Mouse (Mus musculus) midbrain, embryonic 11.5 days (tissue): ENCODE measurements around the gene Msx1. TPM values are rescaled to one million over a fixed set of nuclear protein-coding genes. Genes with fewer than 3 reads are reported as not detected.
A peak's percentile ranks its signal among the peaks of the same experiment; 100 is the strongest.

Experiments
- ATAC-seq: fragments of 200-750 bp; cut with Nextera tagmentation; 2 replicates; pipeline ENCODE4 v1.8.0; 2017; ENCODE audit warnings: moderate TSS enrichment, moderate library complexity; ENCODE audit not compliant: low FRiP score
- DNase-seq: peaks from one replicate; pipeline ENCODE4 v3.0.0; 2015; ENCODE audit warnings: low spot score; ENCODE audit errors: missing footprints
- H3K27ac ChIP-seq: fragments of 300-500 bp; sonication (generic); 2 replicates; pipeline ENCODE4 v1.5.1; 2014; ENCODE audit warnings: low read depth, low read length
- H3K27me3 ChIP-seq: fragments of 300-500 bp; sonication (generic); 2 replicates; pipeline ENCODE4 v1.6.1; 2014; ENCODE audit warnings: mild to moderate bottlenecking, low read length, moderate library complexity, mixed read lengths; ENCODE audit not compliant: control insufficient read depth, insufficient read depth
- H3K36me3 ChIP-seq: fragments of 300-500 bp; sonication (generic); 2 replicates; pipeline ENCODE4 v1.6.1; 2014; ENCODE audit warnings: mild to moderate bottlenecking, low read length, moderate library complexity, mixed read lengths; ENCODE audit not compliant: control insufficient read depth, insufficient read depth
- H3K4me1 ChIP-seq: fragments of 300-500 bp; sonication (generic); 2 replicates; pipeline ENCODE4 v1.6.1; 2014; ENCODE audit warnings: low read length; ENCODE audit not compliant: control insufficient read depth, insufficient read depth
- H3K4me2 ChIP-seq: fragments of 300-500 bp; sonication (generic); 2 replicates; pipeline ENCODE4 v1.6.1; 2014; ENCODE audit warnings: mild to moderate bottlenecking, moderate library complexity
- H3K4me3 ChIP-seq: fragments of 300-500 bp; sonication (generic); 2 replicates; pipeline ENCODE4 v1.5.1; 2014; ENCODE audit warnings: low read depth, low read length
- H3K9ac ChIP-seq: fragments of 300-500 bp; sonication (generic); 2 replicates; pipeline ENCODE4 v1.6.1; 2014; ENCODE audit warnings: low read length
- H3K9me3 ChIP-seq: fragments of 300-500 bp; sonication (generic); 2 replicates; pipeline ENCODE4 v1.6.1; 2016; ENCODE audit warnings: low read length; ENCODE audit not compliant: control insufficient read depth
- WGBS: fragments of 180-500 bp; shearing (Covaris S2); extraction: QIAGEN DNeasy Blood & Tissue Kit; methylation state at CpG from one replicate; pipeline ENCODE4 v1.1.7; 2014; 5-methylcytosine and 5-hydroxymethylcytosine counted together
- polyA plus RNA-seq: library from polyadenylated mRNA; unstranded; fragments of >200 nt; fragmentation: Nextera tagmentation; extraction: Ambion mirVana; gene quantifications from 2 replicates; pipeline ENCODE4 v1.2.1, GENCODE M21; 2014

Msx1 gene
- polyA plus RNA-seq, 1 experiment from 2014 or later: 104 TPM

GRCm38 (mm10) chr5:37822116-37822707 lies 2.2 kb downstream of the Msx1 start:
- Histone ChIP-seq H3K27me3 (peaks cover 97% of the 10 kb centered on the region), H3K27ac (no peak overlapping the region), H3K4me1 (peaks cover 26% of the 10 kb centered on the region), H3K9me3 (no peaks in the 10 kb centered on the region), H3K9ac (peak overlapping the region; percentile 56; the same call in 1 of the 2 replicates), H3K36me3 (no peaks in the 10 kb centered on the region), H3K4me2 (peak overlapping the region; percentile 82), H3K4me3 (peak overlapping the region; percentile 45)
- DNase-seq: peak; percentile 96
- 2% methylated on average over 11 of the region's 11 CpGs for WGBS
- no peak for ATAC-seq

GRCm38 (mm10) chr5:37821111-37821601 lies 3.2 kb downstream of the Msx1 start:
- no peaks in the 10 kb centered on the region for H3K36me3 ChIP-seq
- H3K4me3 ChIP-seq: peak overlapping the region; percentile 45
- DNase-seq: peak; percentile 96
- peaks cover 97% of the 10 kb centered on the region for H3K27me3 ChIP-seq
- WGBS: under 1% methylated on average over 27 of the region's 27 CpGs
- no peaks in the 10 kb centered on the region for H3K9me3 ChIP-seq
- no peak for ATAC-seq
- peak overlapping the region; percentile 82 for H3K4me2 ChIP-seq
- H3K27ac ChIP-seq: no peak overlapping the region
- no peak overlapping the region for H3K9ac ChIP-seq
- H3K4me1 ChIP-seq: peaks cover 21% of the 10 kb centered on the region

GRCm38 (mm10) chr5:37820689-37821088 lies 3.7 kb downstream of the Msx1 start:
- 12% methylated on average over 8 of the region's 8 CpGs for WGBS
- ATAC-seq (no peak), DNase-seq (no peak)
- H3K9me3 ChIP-seq: no peaks in the 10 kb centered on the region
- peaks cover 16% of the 10 kb centered on the region for H3K4me1 ChIP-seq
- peak overlapping the region; percentile 82; the same call in 1 of the 2 replicates for H3K4me2 ChIP-seq
- H3K9ac ChIP-seq: no peak overlapping the region
- H3K36me3 ChIP-seq: no peaks in the 10 kb centered on the region
- H3K4me3 ChIP-seq: peak overlapping the region; percentile 45
- H3K27ac ChIP-seq: no peak overlapping the region
- H3K27me3 ChIP-seq: peaks cover 97% of the 10 kb centered on the region

GRCm38 (mm10) chr5:37819971-37820370 lies 4.4 kb downstream of the Msx1 start:
- Histone ChIP-seq H3K9me3 (no peaks in the 10 kb centered on the region), H3K4me2 (no peak overlapping the region), H3K4me1 (peaks cover 16% of the 10 kb centered on the region), H3K36me3 (no peaks in the 10 kb centered on the region), H3K4me3 (no peak overlapping the region), H3K9ac (no peak overlapping the region), H3K27me3 (peaks cover 97% of the 10 kb centered on the region), H3K27ac (no peak overlapping the region)
- WGBS: 9% methylated on average over 3 of the region's 3 CpGs
- ATAC-seq (no peak), DNase-seq (peak; percentile 92)

- Histone ChIP-seq H3K27ac (no peak overlapping the region), H3K4me3 (no peak overlapping the region), H3K4me1 (peaks cover 14% of the 10 kb centered on the region), H3K9me3 (no peaks in the 10 kb centered on the region), H3K27me3 (peaks cover 97% of the 10 kb centered on the region), H3K36me3 (no peaks in the 10 kb centered on the region), H3K4me2 (no peak overlapping the region), H3K9ac (no peak overlapping the region)
- DNase-seq (peak; percentile 92), ATAC-seq (no peak)
- WGBS: 12% methylated on average over 5 of the region's 5 CpGs
Measured at GRCm38 (mm10) chr5:37819541-37819940, 4.8 kb downstream of the Msx1 start.

GRCm38 (mm10) chr5:37818533-37819215 lies 5.7 kb downstream of the Msx1 start:
- peak; percentile 97 for DNase-seq
- 2% methylated on average over 25 of the region's 25 CpGs for WGBS
- H3K9me3 ChIP-seq: no peaks in the 10 kb centered on the region
- H3K27ac ChIP-seq: no peak overlapping the region
- H3K4me2 ChIP-seq: no peak overlapping the region; the same call in 1 of the 2 replicates
- no peak overlapping the region for H3K9ac ChIP-seq
- H3K36me3 ChIP-seq: no peaks in the 10 kb centered on the region
- no peak for ATAC-seq
- H3K4me1 ChIP-seq: peaks cover 9% of the 10 kb centered on the region
- no peak overlapping the region for H3K4me3 ChIP-seq
- H3K27me3 ChIP-seq: peaks cover 96% of the 10 kb centered on the region

- Histone ChIP-seq H3K4me1 (peaks cover 4% of the 10 kb centered on the region; the same call in 1 of the 2 replicates), H3K27me3 (peaks cover 88% of the 10 kb centered on the region), H3K9me3 (no peaks in the 10 kb centered on the region), H3K4me3 (peak overlapping the region; percentile 9; the same call in 1 of the 2 replicates), H3K36me3 (no peaks in the 10 kb centered on the region), H3K27ac (no peak overlapping the region), H3K4me2 (no peak overlapping the region; the same call in 1 of the 2 replicates), H3K9ac (no peak overlapping the region)
- ATAC-seq (no peak), DNase-seq (peak; percentile 96)
- WGBS: 2% methylated on average over 34 of the region's 34 CpGs
Measured at GRCm38 (mm10) chr5:37817658-37818532, 6.5 kb downstream of the Msx1 start.

- no peaks in the 10 kb centered on the region for H3K36me3 ChIP-seq
- H3K4me1 ChIP-seq: peaks cover 4% of the 10 kb centered on the region; the same call in 1 of the 2 replicates
- H3K9me3 ChIP-seq: no peaks in the 10 kb centered on the region
- H3K27me3 ChIP-seq: peaks cover 80% of the 10 kb centered on the region
- H3K4me3 ChIP-seq: peak overlapping the region; percentile 9; the same call in 1 of the 2 replicates
- WGBS: under 1% methylated on average over 46 of the region's 46 CpGs
- no peak overlapping the region for H3K27ac ChIP-seq
- DNase-seq (peak; percentile 96), ATAC-seq (peak; percentile 80)
- peak overlapping the region; percentile 41 for H3K4me2 ChIP-seq
- 0 out of 2 replicates have a peak overlapping the region, but pooled peaks have one; percentile 24 for H3K9ac ChIP-seq
Measured at GRCm38 (mm10) chr5:37816907-37817657, 7.3 kb downstream of the Msx1 start.
